Mouse (Mus musculus) kidney, postnatal 10 days (tissue): ENCODE data around the gene Olfr774.
"Not testable (repeated sequence)": the region's sequence is repeated elsewhere in the genome, so short reads cannot be mapped to it uniquely, and the experiment has no call there.

ENCODE experiments used
- DNase-seq: peaks from one replicate; pipeline ENCODE4 v3.0.0; 2021; ENCODE audit warnings: mixed read lengths

Gene Olfr774

GRCm38 (mm10) chr10:129235904-129236303, at the start of gene Olfr774:
Gene Olfr774, plus strand, starts transcription at chr10:129236204.
- DNase-seq = no peak

GRCm38 (mm10) chr10:129187319-129187718, 48.7 kb upstream of the Olfr774 start, which contains the start of gene Olfr773:
Gene Olfr773, minus strand, starts transcription at chr10:129187419.
- DNase-seq = not testable (repeated sequence)

GRCm38 (mm10) chr10:129230737-129231136, 5.3 kb upstream of the Olfr774 start:
- DNase-seq = no peak

GRCm38 (mm10) chr10:129248112-129248511, 12.1 kb downstream of the Olfr774 start, which contains the start of gene Olfr775:
Gene Olfr775, plus strand, starts transcription at chr10:129248412.
- no peak for DNase-seq

GRCm38 (mm10) chr10:129258827-129259226, 22.8 kb downstream of the Olfr774 start, which contains the start of gene Olfr776:
Gene Olfr776, plus strand, starts transcription at chr10:129259127.
- DNase-seq = no peak

- no peak for DNase-seq
Measured at GRCm38 (mm10) chr10:129271081-129271535, 35.1 kb downstream of the Olfr774 start, which contains the start of gene Olfr777. Gene Olfr777, minus strand, starts transcription at chr10:129271485.
